Comparison of ENCODE assay signal across 9 mouse cellular contexts in genomic region chr4:97839406-97840101, GRCm38 (mm10).
A peak's percentile ranks its signal among the peaks of the same experiment; 100 is the strongest.
DNase-seq lines count a peak whose midpoint lies in the region; ATAC-seq and TF ChIP-seq lines count a peak whose summit lies in the region.
"Had no signal": no experiment of that assay in that cellular context is flagged by ENCODE, and none has a peak within 500 bp of the region (broad histone marks: within the 10 kb centered on the region; RNA-seq: fewer than 3 reads in every experiment).

No protein-coding gene starts in this region.

- no peak for TF ChIP-seq CTCF in intestine, postnatal 0 days (IDR thresholded peaks at IDR 0.05; ENCODE audit: low read depth)
- TF ChIP-seq CTCF in cerebellum, adult 2 months (IDR thresholded peaks at IDR 0.05; ENCODE audit: borderline replicate concordance, insufficient read depth, low read depth, low read length): no peak

- H3K4me2 ChIP-seq in intestine, embryonic 14.5 days (ENCODE audit: low read length): no peak overlapping the region
- H3K4me2 ChIP-seq in intestine, postnatal 0 days (replicated peaks; ENCODE audit: low read depth): no peak overlapping the region; the same call in 1 of the 2 replicates
- 0 out of 2 replicates have a peak overlapping the region, but pooled peaks have one; percentile 10 for H3K4me2 ChIP-seq in hindbrain, embryonic 13.5 days
- no peak overlapping the region for H3K4me2 ChIP-seq in midbrain, embryonic 15.5 days

- no peak for DNase-seq in intestine, embryonic 14.5 days (ENCODE audit: low spot score)
- DNase-seq in embryo, embryonic 11.5 days (ENCODE audit: low read depth, low spot score): peak; percentile 44
- no peak for DNase-seq in cerebellum, adult 2 months
- no peak for DNase-seq in T-cell, adult 2 months (ENCODE audit: low spot score)
- no peak for DNase-seq in adrenal gland, adult 18-20 months (ENCODE audit: low spot score in 2 of 2)

- TF ChIP-seq POLR2A in cerebellum, adult 2 months (IDR thresholded peaks at IDR 0.05; ENCODE audit: borderline replicate concordance, insufficient read depth, low read length): no peak

- no peak overlapping the region for H3K9ac ChIP-seq in intestine, embryonic 14.5 days (ENCODE audit: low read length)
- no peak overlapping the region for H3K9ac ChIP-seq in intestine, postnatal 0 days (ENCODE audit: low read depth, low read length)
- peak overlapping the region; percentile 46; the same call in 1 of the 2 replicates for H3K9ac ChIP-seq in hindbrain, embryonic 13.5 days
- H3K9ac ChIP-seq in midbrain, embryonic 15.5 days: no peak overlapping the region

- H3K9me3 ChIP-seq in intestine, embryonic 14.5 days (ENCODE audit: control insufficient read depth, low read length): no peaks in the 10 kb centered on the region
- H3K9me3 ChIP-seq in intestine, postnatal 0 days (ENCODE audit: control insufficient read depth): no peaks in the 10 kb centered on the region
- H3K9me3 ChIP-seq in hindbrain, embryonic 13.5 days: no peaks in the 10 kb centered on the region
- H3K9me3 ChIP-seq in midbrain, embryonic 15.5 days: no peaks in the 10 kb centered on the region

- peak overlapping the region; percentile 60 for H3K27ac ChIP-seq in intestine, embryonic 14.5 days (ENCODE audit: low read depth)
- no peak overlapping the region for H3K27ac ChIP-seq in intestine, postnatal 0 days (ENCODE audit: low read depth, low read length)
- H3K27ac ChIP-seq in hindbrain, embryonic 13.5 days: peak overlapping the region; percentile 78
- H3K27ac ChIP-seq in midbrain, embryonic 15.5 days: no peak overlapping the region
- no peak overlapping the region for H3K27ac ChIP-seq in cerebellum, adult 2 months (ENCODE audit: insufficient read depth, low read length)

- peak; percentile 79; the same call in 1 of the 2 replicates for ATAC-seq in intestine, embryonic 14.5 days (replicated peaks; ENCODE audit: low FRiP score, low TSS enrichment, low read depth)
- no peak for ATAC-seq in intestine, postnatal 0 days
- peak; percentile 87 for ATAC-seq in hindbrain, embryonic 13.5 days (ENCODE audit: low FRiP score)
- peak; percentile 75 for ATAC-seq in midbrain, embryonic 15.5 days (replicated peaks)

- no peaks in the 10 kb centered on the region for H3K36me3 ChIP-seq in intestine, embryonic 14.5 days (ENCODE audit: control insufficient read depth, insufficient read depth, low read length)
- no peaks in the 10 kb centered on the region for H3K36me3 ChIP-seq in intestine, postnatal 0 days (ENCODE audit: control insufficient read depth, insufficient read depth)
- H3K36me3 ChIP-seq in hindbrain, embryonic 13.5 days: no peaks in the 10 kb centered on the region
- no peaks in the 10 kb centered on the region for H3K36me3 ChIP-seq in midbrain, embryonic 15.5 days (replicated peaks)

- peaks cover 48% of the 10 kb centered on the region for H3K4me1 ChIP-seq in intestine, embryonic 14.5 days (replicated peaks; ENCODE audit: control insufficient read depth, insufficient read depth, low read length)
- peaks cover 9% of the 10 kb centered on the region; the same call in 1 of the 2 replicates for H3K4me1 ChIP-seq in intestine, postnatal 0 days (replicated peaks; ENCODE audit: control insufficient read depth, insufficient read depth, low read length)
- peaks cover 75% of the 10 kb centered on the region for H3K4me1 ChIP-seq in hindbrain, embryonic 13.5 days (replicated peaks)
- H3K4me1 ChIP-seq in midbrain, embryonic 15.5 days: peaks cover 32% of the 10 kb centered on the region
- peaks cover 14% of the 10 kb centered on the region for H3K4me1 ChIP-seq in cerebellum, adult 2 months (ENCODE audit: control insufficient read depth, insufficient read depth, low read length)

- H3K4me3 ChIP-seq in intestine, embryonic 14.5 days (ENCODE audit: low read depth, low read length): no peak overlapping the region
- H3K4me3 ChIP-seq in intestine, postnatal 0 days (ENCODE audit: low read depth, low read length): no peak overlapping the region
- H3K4me3 ChIP-seq in hindbrain, embryonic 13.5 days: no peak overlapping the region
- H3K4me3 ChIP-seq in midbrain, embryonic 15.5 days: no peak overlapping the region
- no peak overlapping the region for H3K4me3 ChIP-seq in cerebellum, adult 2 months (replicated peaks; ENCODE audit: insufficient read depth, low read depth, low read length)
- H3K4me3 ChIP-seq: myocyte had no signal

- H3K27me3 ChIP-seq in intestine, embryonic 14.5 days (replicated peaks; ENCODE audit: control insufficient read depth, insufficient read depth, low read length): no peaks in the 10 kb centered on the region
- H3K27me3 ChIP-seq in intestine, postnatal 0 days (replicated peaks; ENCODE audit: control insufficient read depth, insufficient read depth, low read length): no peaks in the 10 kb centered on the region
- no peaks in the 10 kb centered on the region for H3K27me3 ChIP-seq in hindbrain, embryonic 13.5 days
- H3K27me3 ChIP-seq in midbrain, embryonic 15.5 days (replicated peaks): peaks cover 19% of the 10 kb centered on the region
- H3K27me3 ChIP-seq in cerebellum, adult 2 months (ENCODE audit: control insufficient read depth, insufficient read depth, low read length): no peaks in the 10 kb centered on the region

- 19% methylated on average over 7 of the region's 7 CpGs for WGBS in intestine, embryonic 14.5 days
- 36% methylated on average over 7 of the region's 7 CpGs for WGBS in intestine, postnatal 0 days
- 16% methylated on average over 7 of the region's 7 CpGs for WGBS in hindbrain, embryonic 13.5 days
- WGBS in midbrain, embryonic 15.5 days: 28% methylated on average over 7 of the region's 7 CpGs
- WGBS in cerebellum, adult 2 months: 59% methylated on average over 7 of the region's 7 CpGs

Comparison
In these comparisons a context has a peak if more than half of its experiments do, and no peak if none do; other contexts are left out.
1. H3K27ac ChIP-seq: peak in intestine, embryonic 14.5 days (single experiment) and hindbrain, embryonic 13.5 days (single experiment); none in intestine, postnatal 0 days (single experiment), midbrain, embryonic 15.5 days (single experiment) and cerebellum, adult 2 months (single experiment).